Mouse (Mus musculus) ES-E14 (cell line): ENCODE measurements around the gene Cebpg.

Experiments
- HCFC1 ChIP-seq: IDR thresholded peaks from 2 replicates; pipeline ENCODE4 v1.6.1; 2012; ENCODE audit warnings: low read length, inconsistent platforms, borderline replicate concordance; ENCODE audit not compliant: insufficient read depth
- MAFK ChIP-seq: IDR thresholded peaks from 2 replicates; pipeline ENCODE4 v1.6.1; 2014; ENCODE audit warnings: mild to moderate bottlenecking, low read depth, low read length, inconsistent platforms; ENCODE audit not compliant: insufficient read depth
- ZC3H11A ChIP-seq: IDR thresholded peaks from 2 replicates; pipeline ENCODE4 v1.6.1; 2012; ENCODE audit warnings: low read depth, mild to moderate bottlenecking, inconsistent platforms, low read length, borderline replicate concordance
- ZNF384 ChIP-seq: IDR thresholded peaks from 2 replicates; pipeline ENCODE4 v1.6.1; 2012; ENCODE audit warnings: low read depth, low read length, inconsistent platforms

DNA sequence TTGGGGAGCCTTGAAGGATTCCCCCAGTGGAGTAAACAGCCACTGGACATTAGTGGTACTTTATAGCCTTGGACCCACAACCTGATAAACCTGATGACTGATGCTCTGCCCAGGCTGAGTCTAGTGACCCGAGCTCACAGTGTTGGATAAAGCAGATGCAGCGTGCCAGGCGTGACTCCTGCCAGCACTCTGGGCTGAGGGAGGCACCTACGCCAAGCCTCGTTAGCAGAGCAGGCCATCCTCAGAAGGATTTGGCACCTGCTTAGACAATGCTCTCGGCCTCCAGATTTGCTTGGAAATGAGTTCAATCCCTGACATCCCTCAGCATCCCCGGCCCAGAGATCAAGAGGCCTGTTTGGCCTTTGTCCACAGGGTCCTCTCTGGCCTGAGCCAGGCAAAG, 49.7 kb downstream of the Cebpg start:
- no peak for TF ChIP-seq HCFC1
- no peak for TF ChIP-seq ZC3H11A
- TF ChIP-seq ZNF384 = no peak
- TF ChIP-seq MAFK = no peak
